Mouse (Mus musculus) heart, adult 8-10 months (tissue): Measurements from ENCODE around the gene Dock8. TPM values are rescaled to one million over a fixed set of nuclear protein-coding genes. Genes with fewer than 3 reads are reported as not detected.

Experiments used
- DNase-seq: peaks from one replicate; pipeline ENCODE4 v3.0.0; 2022; ENCODE audit warnings: low spot score
- total RNA-seq, 4 experiments: library from RNA; stranded (reverse); gene quantifications; 2 replicates each; pipeline ENCODE4 v1.2.4; 2022

Dock8 gene
- total RNA-seq, 4 experiments from 2014 or later = 17.9 to 22.7 (median 22.2) TPM

GRCm38 (mm10) chr19:25062188-25062856 is 63.0 kb downstream of the Dock8 start:
- no peak for DNase-seq

- DNase-seq = no peak
Measured at GRCm38 (mm10) chr19:25062857-25063240, 63.5 kb downstream of the Dock8 start.

GRCm38 (mm10) chr19:25066229-25066628 is 66.9 kb downstream of the Dock8 start:
- DNase-seq = no peak

GRCm38 (mm10) chr19:25068518-25068917 is 69.2 kb downstream of the Dock8 start:
- no peak for DNase-seq

- no peak for DNase-seq
Measured at GRCm38 (mm10) chr19:25072521-25072920, 73.2 kb downstream of the Dock8 start.

- DNase-seq = no peak
Measured at GRCm38 (mm10) chr19:25074741-25075140, 75.4 kb downstream of the Dock8 start.

- DNase-seq = no peak
Measured at GRCm38 (mm10) chr19:25077636-25078035, 78.3 kb downstream of the Dock8 start.

- DNase-seq = no peak
Measured at GRCm38 (mm10) chr19:25078130-25078529, 78.8 kb downstream of the Dock8 start.

GRCm38 (mm10) chr19:25080166-25080565 is 80.8 kb downstream of the Dock8 start:
- DNase-seq = no peak

GRCm38 (mm10) chr19:25082839-25083238 is 83.5 kb downstream of the Dock8 start:
- DNase-seq = no peak

- DNase-seq = no peak
Measured at GRCm38 (mm10) chr19:25087181-25087580, 87.8 kb downstream of the Dock8 start.

- no peak for DNase-seq
Measured at GRCm38 (mm10) chr19:25089746-25090145, 90.4 kb downstream of the Dock8 start.

- no peak for DNase-seq
Measured at GRCm38 (mm10) chr19:25095135-25095534, 95.8 kb downstream of the Dock8 start.

GRCm38 (mm10) chr19:25096316-25096715 is 97.0 kb downstream of the Dock8 start:
- DNase-seq = no peak

- peak; percentile 10 for DNase-seq
Measured at GRCm38 (mm10) chr19:25096986-25097385, 97.7 kb downstream of the Dock8 start.

GRCm38 (mm10) chr19:25097506-25097905 is 98.2 kb downstream of the Dock8 start:
- DNase-seq = no peak

GRCm38 (mm10) chr19:25097951-25098350 is 98.6 kb downstream of the Dock8 start:
- no peak for DNase-seq

GRCm38 (mm10) chr19:25098941-25099340 is 99.6 kb downstream of the Dock8 start:
- DNase-seq = no peak

GRCm38 (mm10) chr19:25105682-25106081 is 106.3 kb downstream of the Dock8 start:
- DNase-seq = no peak

GRCm38 (mm10) chr19:25106315-25106714 is 107.0 kb downstream of the Dock8 start:
- no peak for DNase-seq

- no peak for DNase-seq
Measured at GRCm38 (mm10) chr19:25107417-25107816, 108.1 kb downstream of the Dock8 start.

- no peak for DNase-seq
Measured at GRCm38 (mm10) chr19:25111591-25112233, 112.4 kb downstream of the Dock8 start.

GRCm38 (mm10) chr19:25116981-25117380 is 117.6 kb downstream of the Dock8 start:
- no peak for DNase-seq
